Mouse (Mus musculus): ENCODE data around the gene Pde4dip.

Pde4dip gene

GRCm38 (mm10) chr3:97649022-97649421 lies 239.5 kb downstream of the Pde4dip start:
- CTCF ChIA-PET, result no interaction called here

- CTCF ChIA-PET, result no interaction called here
Measured at GRCm38 (mm10) chr3:97648518-97648917, 240.0 kb downstream of the Pde4dip start.

GRCm38 (mm10) chr3:97642001-97642400 lies 246.5 kb downstream of the Pde4dip start:
- CTCF ChIA-PET, result no interaction called here

- CTCF ChIA-PET, result no interaction called here
Measured at GRCm38 (mm10) chr3:97641396-97641795, 247.1 kb downstream of the Pde4dip start.
